Mouse (Mus musculus) MEL (cell line): ENCODE data around the gene Zbtb1.

Experiments
- GATA1 ChIP-seq: IDR thresholded peaks from 2 replicates; pipeline ENCODE4 v1.6.1; 2011; ENCODE audit warnings: low read depth, low read length, improper control_type of control experiment
- HCFC1 ChIP-seq: IDR thresholded peaks from 2 replicates; pipeline ENCODE4 v1.6.1; 2012; ENCODE audit warnings: low read depth, mild to moderate bottlenecking, inconsistent platforms, low read length, improper control_type of control experiment, moderate library complexity
- MAZ ChIP-seq: IDR thresholded peaks from 2 replicates; pipeline ENCODE4 v1.6.1; 2012; ENCODE audit warnings: low read depth, mild to moderate bottlenecking, inconsistent platforms, low read length, improper control_type of control experiment
- POLR2A ChIP-seq, 2 experiments: IDR thresholded peaks; 2 replicates each; pipeline ENCODE4 v1.6.1; 2011 to 2012; ENCODE audit warnings: low read length in 2 of 2, mild to moderate bottlenecking in 2 of 2, control low read depth in 1 of 2, improper control_type of control experiment in 1 of 2, low read depth in 1 of 2, moderate library complexity in 1 of 2; ENCODE audit not compliant: control insufficient read depth in 1 of 2, insufficient read depth in 1 of 2, poor library complexity in 1 of 2
- SIN3A ChIP-seq: IDR thresholded peaks from 2 replicates; pipeline ENCODE4 v1.6.1; 2012; ENCODE audit warnings: low read length, improper control_type of control experiment, inconsistent platforms
- USF1 ChIP-seq: IDR thresholded peaks from 2 replicates; pipeline ENCODE4 v1.6.1; 2014; ENCODE audit warnings: low read depth, mild to moderate bottlenecking, inconsistent platforms, low read length, improper control_type of control experiment, moderate library complexity
- USF2 ChIP-seq, 2 experiments: IDR thresholded peaks; 2 replicates each; pipeline ENCODE4 v1.6.1; 2011 to 2012; ENCODE audit warnings: improper control_type of control experiment in 2 of 2, low read length in 2 of 2, borderline replicate concordance in 1 of 2, inconsistent platforms in 1 of 2, low read depth in 1 of 2, mild to moderate bottlenecking in 1 of 2; ENCODE audit not compliant: insufficient read depth in 1 of 2

- TF ChIP-seq GATA1: no peak
- TF ChIP-seq SIN3A: no peak
- no peak for TF ChIP-seq POLR2A (IDR thresholded peaks at IDR 0.05; ENCODE audit: control insufficient read depth in 1 of 2, insufficient read depth in 1 of 2, low read depth in 1 of 2, low read length in 2 of 2, poor library complexity in 1 of 2)
- no peak for TF ChIP-seq USF1
- no peak for TF ChIP-seq USF2 (IDR thresholded peaks at IDR 0.05; ENCODE audit: borderline replicate concordance in 1 of 2, insufficient read depth in 1 of 2, low read depth in 1 of 2, low read length in 2 of 2)
- TF ChIP-seq HCFC1: no peak
- TF ChIP-seq MAZ: no peak
Measured at GRCm38 (mm10) chr12:76336111-76336965, 33.7 kb upstream of the Zbtb1 start.
